Mouse (Mus musculus) forelimb bud, embryonic 11.5 days (tissue): ENCODE results near the gene Ep400.
"Not testable (repeated sequence)": the region's sequence is repeated elsewhere in the genome, so short reads cannot be mapped to it uniquely, and the experiment has no call there.

Source experiments
- DNase-seq: peaks from one replicate; pipeline ENCODE4 v3.0.0-alpha.2; 2012; ENCODE audit warnings: low read depth, low spot score

Gene Ep400

DNA sequence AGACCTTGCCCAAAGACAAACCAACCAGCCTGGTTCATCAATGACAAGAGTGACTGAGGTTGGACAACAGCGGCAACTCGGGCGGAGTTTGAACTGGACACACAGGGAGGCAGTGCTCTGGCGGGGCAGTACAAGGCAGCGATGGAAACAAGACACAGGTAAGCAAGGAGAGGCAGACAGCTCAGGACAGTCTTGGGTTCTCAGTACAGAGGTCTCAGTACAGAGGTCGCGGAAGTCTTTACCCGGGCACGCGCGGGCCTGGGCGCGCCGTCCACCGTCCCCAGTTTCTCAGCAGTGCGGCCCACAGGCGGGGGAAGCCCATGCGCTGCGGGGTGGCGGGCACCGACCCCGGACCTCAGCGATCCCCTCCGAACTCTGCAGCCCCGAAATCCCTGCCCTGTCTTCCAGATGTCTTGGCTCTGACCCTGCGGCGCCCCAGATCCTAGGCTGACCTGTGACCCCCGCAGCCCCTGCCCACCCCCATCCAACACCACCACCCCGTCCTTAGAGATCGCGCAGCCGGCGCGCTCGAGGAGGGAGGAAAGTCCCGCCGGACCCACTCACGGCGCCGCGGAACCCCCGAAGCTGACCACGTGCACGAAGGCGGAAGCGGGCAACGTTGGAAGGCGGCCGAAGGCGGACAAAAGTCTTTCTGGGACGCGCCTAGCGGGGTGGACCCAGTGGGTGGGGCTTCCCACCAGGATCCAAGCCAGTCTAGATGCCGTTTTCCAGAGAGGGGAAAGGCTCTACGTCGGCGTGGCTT is 9.7 kb upstream of the Ep400 start, which contains the start of gene Pus1:
TSS of gene Pus1 (minus strand) at position 662 of the 763 bp plus-strand sequence.
- peak; percentile 85 for DNase-seq

DNA sequence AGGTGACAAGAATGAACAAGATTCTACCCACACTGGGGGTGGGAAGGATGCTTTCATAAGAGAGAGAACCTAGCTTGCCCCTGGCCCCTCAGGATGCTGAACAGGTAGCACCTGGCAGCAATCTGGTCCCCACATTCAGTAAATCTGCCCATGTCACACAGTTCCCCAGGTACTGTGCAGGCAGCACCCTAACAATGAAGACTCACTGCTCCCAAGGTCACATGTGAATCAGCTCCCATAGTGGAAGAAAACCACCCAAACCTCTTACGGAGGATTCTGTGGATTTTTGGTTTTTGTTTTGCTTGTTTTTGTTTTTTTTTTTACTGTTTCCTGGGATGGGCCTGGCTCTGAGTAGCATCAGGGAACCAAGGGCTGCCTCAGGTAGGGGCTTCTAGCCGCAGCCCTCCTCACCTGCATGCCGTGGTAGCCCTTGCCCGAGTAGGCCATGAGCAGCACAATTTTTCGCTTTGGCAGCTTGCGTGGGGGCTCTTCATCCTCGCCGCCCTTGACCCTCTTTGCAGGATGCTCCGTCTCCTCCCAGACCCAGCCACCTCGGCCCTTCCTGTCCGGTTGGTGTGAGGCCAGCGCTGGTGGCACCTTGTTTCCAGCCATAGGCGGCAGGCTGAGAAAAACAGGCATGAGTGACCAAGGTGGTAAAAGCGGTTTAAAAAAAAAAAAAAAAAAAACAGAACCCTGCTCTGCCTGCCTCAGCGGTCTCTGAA is 8.9 kb upstream of the Ep400 start:
- no peak for DNase-seq

DNA sequence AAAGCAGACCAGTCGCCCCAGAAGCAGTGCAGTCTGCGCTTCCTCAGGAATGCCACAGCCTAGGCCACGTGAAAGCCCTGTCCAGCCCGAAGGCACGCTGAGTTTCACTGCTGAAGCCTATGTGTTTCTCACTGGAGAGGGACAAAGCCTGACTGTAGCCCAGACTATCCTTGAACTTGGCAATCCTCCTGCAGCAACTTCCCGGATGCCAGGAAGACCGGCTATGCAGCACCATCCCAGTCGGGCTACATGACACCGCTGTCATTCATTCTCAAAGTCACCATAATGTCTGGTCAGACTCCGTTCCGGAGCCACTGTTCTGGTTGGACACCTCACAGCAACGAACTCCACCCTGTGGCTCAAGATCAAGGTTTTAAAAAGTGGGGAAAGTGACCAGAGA is 7.7 kb upstream of the Ep400 start:
- no peak for DNase-seq

DNA sequence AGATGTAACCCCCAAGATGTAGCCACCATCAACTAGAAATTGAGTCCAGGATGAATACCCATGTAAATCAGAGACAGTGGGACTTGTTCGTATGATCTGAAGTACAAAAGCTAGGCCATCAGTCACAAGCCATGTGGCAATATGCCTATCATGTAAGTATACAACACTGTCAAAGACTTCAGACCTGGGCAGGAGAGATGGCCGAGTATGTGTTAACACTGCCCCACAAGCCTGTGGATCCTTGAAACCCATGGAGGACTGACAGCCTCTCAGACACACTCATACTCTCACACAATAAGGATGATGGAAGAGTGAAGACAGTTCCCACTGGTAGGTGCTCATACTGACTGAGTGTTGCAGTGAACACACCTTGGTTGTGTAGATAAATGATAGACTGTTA is 5.6 kb upstream of the Ep400 start:
- DNase-seq: no peak

DNA sequence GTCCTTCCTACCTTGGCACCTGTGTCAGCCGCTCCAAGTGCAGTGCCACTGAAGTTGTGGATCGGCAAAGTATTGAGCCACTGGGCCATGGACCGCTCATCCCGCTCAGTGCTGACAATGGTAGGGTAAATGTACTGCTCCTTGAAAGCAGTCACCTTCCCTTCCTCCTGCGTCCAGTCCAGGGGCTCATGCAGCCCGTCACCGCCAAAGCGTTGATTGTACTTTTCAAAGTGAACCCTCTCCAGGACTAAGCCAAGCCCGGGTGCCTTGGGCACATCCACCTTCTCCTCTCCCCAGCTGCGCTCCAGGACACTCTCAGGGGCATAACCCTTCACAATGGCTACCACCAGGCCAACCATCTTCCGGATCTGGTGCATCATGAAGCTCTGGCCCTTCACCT is 4.0 kb upstream of the Ep400 start:
- no peak for DNase-seq

DNA sequence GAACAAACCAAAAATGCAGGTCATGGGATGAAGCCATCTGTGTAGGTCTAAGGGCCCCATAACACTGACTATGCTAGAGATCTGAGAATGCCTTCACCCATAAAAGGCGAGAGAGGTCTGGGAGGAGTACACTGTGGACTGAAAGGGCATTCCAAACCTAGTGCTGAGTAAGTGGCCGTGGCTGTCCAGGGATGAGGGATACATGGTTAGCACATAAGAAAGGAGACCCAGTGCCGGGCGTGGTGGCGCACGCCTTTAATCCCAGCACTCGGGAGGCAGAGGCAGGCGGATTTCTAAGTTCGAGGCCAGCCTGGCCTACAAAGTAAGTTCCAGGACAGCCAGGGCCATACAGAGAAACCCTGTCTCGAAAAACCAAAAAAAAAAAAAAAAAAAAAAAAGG is 2.4 kb upstream of the Ep400 start:
- DNase-seq: not testable (repeated sequence)

DNA sequence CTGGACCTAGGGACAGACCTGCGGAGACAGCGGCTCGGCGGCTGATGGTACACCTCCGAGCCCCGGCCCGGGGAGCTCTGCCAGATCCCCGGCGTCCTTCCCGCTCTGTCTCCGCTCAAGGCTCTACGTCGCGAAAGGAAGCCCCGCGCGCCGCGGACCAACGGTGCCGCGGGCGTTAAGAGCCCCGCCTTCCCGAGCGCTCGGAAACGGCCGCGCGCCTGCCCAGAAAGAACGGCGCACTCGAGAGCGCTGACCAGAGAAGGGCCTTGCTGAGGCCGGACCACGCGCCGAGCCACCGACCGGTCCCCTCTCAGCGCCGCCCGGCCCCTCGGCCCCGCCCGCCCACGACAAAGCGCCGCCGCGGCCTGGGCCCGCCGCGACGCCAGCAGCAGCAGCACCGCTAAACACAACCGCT is 479 bp downstream of the Ep400 start:
- DNase-seq: peak; percentile 28

DNA sequence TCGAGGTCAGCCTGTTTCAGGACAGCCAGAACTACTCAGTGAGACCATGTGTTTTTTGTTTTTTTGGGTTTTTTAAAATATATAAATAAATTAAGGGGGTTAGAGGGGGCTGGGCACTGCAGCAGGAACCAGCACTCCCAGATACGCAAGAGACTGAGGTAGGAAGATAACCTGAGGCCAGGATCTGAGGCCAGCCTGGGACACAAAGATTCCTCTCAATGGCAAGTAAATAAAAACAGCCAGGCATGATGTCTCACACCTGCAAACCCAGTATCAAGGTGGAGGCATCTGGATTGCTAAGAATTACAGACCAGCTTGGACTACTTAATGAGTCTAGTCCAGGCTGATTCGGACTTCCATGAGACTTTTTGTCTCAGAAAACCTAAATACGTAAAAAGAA is 1.2 kb downstream of the Ep400 start:
- DNase-seq: no peak

DNA sequence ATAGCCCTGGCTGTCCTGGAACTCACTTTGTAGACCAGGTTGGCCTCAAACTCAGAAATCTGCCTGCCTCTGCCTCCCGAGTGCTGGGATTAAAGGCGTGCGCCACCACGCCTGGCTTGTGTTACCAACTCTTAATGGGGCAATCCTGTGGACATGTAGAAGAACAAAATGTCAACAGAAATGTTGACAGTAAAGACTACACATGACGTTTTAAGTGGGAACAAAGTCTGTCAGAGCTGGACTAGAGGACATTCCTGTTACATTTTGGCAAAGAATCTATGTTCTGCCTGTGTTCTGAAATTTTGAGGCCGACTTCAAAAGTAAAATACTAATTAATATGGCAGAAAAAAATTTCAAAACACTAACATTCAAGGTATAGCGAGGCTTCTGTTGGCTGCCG is 6.6 kb downstream of the Ep400 start:
- no peak for DNase-seq

DNA sequence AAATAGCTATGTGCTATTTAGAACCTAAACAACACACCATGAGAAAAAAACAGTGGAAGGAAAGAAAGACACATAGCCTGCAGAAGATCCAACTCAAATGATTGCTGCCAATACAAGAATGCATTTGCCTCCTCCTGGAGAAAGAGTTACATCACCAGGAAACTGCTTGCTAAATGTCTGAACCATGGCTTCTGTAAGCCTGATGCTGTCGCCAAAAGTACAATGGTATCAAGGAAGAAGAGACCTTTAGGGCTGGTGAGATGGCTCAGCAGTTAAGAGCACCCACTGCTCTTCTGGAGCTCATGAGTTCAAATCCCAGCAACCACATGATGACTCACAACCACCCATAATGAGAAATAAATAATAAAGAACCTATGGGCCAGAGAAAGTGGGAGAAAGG is 25.5 kb downstream of the Ep400 start:
- DNase-seq: no peak

DNA sequence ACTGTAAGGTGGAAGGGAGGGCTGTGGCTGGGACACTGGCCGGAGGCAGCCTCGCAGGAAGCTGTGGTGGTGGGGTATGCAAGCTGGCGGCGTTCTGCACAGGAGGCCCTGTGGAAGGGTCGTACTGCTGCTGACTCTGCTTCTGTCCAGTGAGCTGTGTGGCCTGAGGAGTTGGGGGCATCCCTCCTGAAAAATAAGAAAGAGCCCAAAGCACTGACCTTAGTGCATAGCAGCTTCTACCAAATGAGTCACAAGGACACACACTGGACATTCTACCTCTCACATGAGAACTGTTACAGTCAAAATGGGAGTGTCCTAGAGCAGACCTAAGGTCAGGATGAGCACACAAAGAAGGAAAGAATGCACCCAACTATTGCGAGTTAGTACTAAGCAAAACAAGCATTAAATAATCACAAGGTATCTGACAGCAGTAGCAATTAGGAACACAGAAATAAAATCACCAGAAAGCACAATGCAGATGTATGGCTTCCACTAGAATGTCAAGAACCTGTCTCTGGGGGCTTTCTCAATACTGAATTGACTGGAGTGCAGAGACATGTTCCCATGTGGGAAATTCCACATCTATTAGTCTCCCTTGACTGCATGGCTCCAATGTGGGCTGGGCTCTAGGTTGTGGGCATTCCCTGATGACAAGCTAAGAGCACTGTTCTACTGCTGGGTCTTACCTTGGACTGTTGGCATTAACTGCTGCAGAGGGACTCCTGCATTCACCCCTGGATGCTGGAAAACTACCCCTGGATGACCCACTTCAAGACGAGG is 30.8 kb downstream of the Ep400 start:
- DNase-seq: no peak

DNA sequence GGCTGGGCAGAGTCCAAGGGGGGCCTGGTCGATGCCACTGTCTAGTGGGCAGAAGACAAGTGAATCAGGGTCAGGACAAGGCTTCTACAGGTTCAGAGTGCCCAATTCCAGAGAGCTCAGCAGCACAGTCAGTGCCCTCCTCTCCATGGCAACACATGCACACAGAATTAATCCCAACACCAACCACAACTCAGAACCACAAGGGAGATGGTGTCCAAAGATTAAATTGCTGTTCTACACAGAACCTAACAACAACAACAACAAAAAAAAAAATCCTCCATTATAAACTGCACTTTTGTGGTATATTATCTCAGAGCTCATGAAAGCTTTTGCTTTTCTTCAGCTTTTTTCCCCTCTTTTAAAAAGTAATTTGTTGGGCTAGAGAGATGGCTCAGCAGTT is 34.9 kb downstream of the Ep400 start:
- DNase-seq: no peak

DNA sequence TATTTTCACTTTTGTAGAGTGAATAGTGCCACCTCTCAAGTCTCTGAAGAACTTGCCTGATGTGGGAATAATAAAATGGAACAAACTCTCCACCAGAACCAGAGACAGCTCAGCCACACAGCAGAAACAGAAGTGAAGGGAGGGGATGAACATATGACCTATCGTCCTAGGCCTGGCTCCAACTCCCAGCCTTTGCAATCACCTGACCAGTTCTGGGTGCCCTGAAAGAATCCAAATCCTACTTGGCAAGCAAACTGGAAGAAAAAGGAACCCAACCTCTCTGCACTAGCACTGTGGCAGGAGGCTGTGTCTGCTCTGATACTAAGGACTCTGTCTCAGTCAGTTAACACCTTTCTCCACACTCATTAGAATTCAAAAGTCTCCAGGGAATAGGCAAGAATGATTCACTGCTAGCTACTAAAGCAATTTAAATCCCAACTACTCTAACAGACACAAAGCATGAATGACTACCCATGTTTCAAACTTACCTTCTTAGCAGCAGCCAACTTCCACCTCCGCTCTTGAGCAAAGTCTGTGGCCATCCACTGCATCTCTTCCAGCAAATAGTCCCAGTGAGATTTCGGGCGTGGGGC is 37.2 kb downstream of the Ep400 start:
- DNase-seq: no peak

DNA sequence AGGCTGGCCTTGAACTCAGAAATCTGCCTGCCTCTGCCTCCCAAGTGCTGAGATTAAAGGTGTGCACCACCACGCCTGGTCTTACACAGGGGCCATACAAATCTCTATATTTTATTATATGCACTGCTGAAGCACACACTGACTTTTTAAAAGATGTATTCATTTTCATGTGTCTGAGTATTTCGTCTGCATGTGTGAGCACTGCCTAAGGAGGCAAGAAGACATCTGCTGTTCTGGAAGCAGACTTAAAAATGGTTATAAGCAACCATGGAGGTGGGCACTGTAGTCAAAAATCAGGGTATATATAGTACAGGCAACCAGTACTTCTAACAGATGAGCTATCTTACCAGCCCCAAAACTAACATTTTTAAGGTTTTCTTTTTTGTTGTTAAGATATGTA is 39.3 kb downstream of the Ep400 start:
- DNase-seq: no peak

DNA sequence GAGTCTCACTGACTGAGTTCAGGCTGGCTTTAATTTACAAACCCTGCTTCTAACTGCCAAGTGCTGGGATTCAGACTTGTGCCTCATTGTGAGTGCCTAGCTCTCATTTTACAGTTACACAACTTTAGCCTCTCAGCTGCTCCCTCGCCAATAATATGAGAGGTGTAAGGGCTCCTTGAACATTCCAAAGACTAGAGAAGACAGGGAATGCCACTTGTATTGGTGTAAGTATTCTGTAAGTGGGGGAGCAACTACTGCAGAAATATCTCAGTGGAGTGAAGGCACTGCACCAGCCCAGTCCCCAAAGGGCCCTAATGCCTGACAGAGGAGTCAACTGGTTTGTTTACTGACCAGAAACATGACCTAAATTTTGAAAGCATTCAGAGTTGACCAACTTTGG is 42.7 kb downstream of the Ep400 start:
- DNase-seq: no peak

DNA sequence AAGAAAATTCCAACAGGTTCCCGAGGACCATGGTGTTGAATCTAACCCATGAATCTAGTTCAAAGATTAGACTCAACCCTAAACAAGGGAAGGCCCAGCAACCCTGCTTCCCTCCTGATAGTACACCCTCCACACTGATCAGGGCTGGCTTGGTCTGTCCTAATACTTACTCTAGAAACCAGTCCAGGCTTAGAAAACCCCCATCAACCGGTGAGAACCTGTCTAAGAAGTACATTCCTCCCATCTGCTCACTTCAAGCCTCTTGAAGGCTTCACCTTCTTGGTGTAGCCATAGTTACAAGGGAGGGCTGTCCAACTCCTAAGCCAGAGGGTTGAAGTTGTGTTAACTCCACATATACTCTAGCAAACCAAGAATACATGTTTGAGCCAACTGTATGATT is 47.0 kb downstream of the Ep400 start:
- no peak for DNase-seq

DNA sequence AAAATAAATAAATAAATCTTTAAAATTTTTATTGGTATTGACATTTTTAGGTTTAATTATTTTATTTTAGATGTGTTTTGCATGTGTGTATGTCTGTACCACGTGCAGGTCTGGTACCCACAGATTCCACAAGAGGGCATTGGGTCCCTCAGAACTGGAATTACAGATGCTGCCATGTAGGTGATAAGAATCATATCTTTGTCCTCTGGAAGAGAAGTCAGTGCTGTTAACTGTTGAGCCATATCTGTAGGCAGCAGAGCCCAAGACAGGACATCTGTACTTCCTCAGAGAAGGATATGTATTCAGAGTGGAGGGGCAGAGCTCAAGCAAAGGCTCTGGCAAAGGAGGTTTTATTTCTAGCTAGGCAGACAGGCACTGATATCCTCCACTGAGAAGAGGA is 49.1 kb downstream of the Ep400 start:
- not testable (repeated sequence) for DNase-seq

DNA sequence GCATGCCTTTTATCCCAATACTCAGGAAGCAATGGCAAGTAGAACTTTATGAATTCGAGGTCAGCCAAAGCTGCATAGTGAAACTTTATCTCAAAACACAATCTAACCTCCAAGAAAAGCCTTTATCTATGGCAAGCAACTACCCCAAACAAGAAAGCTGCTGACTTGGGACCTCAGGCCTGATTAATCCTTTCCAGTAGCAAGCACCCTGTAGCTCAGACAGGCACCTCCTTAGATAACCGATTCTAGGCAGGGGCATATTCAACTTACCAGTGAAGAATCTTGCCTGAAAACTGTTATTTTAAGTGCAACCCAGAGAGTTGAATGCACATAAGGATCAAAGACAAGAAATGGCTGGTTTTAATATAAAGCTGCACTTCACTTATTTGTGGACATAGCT is 59.1 kb downstream of the Ep400 start:
- no peak for DNase-seq

DNA sequence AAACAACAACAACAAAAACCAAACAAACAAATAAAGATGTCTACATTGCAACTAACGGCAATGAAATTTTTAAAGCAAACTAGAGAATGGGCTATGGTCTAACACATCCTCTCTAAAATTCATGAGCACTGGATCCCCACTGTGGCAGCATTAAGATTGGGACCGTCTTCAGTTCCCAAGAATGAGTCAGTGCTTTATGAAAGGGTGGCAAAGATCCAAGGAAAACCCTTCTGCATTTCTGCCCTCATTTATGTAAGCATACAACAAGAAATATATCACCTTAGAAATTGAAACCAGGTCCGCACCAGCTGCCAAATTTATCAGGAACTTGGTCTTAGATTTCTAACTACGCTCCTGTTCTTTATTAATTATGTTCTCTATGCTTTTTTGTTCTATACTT is 61.3 kb downstream of the Ep400 start:
- no peak for DNase-seq

DNA sequence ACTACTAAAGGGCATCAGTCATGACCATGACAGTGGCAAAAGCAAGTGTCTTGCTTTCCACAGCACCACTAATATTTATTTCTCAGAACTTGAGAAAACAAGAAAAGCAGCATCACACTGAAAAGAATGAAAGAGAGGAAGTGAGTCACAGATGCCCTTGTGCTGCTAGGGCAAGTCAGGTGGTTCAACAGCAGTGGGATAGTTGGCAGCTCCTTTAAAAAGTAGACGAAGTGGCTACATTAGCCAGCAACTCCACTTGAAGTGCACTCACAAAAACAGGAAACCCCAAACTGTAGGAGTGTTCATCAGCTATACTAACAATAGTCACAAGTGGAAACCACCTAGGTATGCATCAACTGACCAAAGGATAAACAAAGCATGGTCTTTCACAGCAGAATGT is 66.5 kb downstream of the Ep400 start:
- DNase-seq: no peak

DNA sequence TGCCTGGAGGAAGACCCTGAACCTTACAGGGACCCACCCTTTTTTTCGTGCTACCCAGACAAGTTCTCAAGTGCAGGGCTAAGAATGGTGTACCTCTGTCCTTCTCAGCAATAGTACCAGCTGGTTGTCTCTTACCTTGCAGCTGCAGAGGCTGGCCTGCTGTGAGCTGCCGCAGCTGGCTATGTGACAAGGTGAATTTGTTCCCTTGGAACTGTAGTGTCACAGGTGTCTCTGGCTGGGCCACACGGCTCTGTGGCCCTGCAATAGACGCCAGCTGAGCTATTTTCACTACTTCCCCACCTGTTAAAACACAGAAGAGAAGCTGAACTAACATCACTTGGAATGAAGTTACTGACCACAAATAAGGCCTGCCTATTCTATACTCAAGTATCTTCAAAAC is 71.9 kb downstream of the Ep400 start:
- DNase-seq: no peak

DNA sequence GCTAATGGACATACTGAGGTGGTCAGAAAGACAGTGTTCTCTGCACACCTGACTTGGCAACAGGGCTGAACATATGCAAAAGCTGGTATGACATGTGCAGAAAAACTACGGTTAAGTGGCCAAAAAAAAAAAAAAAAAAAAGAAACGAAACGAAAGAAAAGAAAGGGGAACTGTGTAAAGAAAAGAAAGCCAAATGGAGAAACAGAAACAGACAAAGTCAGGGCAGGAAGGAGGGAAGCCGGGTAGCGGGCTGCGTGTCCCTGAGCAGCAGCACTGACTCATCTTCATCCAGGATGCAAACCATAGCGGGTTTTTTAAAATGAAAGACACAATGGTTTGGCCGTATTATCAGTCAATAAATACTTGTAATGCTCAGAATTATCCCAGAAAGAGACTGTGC is 88.5 kb downstream of the Ep400 start:
- no peak for DNase-seq
